Mouse (Mus musculus) kidney, embryonic 14.5 days (tissue): ENCODE measurements around the gene Kcnn4. TPM values are rescaled to one million over a fixed set of nuclear protein-coding genes. Genes with fewer than 3 reads are reported as not detected.

Experiments used
- ATAC-seq: fragments of 200-750 bp; cut with Nextera tagmentation; 2 replicates; pipeline ENCODE4 v1.8.0; 2017; ENCODE audit warnings: moderate number of reproducible peaks, mild to moderate bottlenecking, moderate TSS enrichment, moderate library complexity; ENCODE audit not compliant: low FRiP score, low TSS enrichment
- H3K27ac ChIP-seq: fragments of 300-500 bp; sonication (generic); 2 replicates; pipeline ENCODE4 v1.5.1; 2014; ENCODE audit warnings: low read depth, mild to moderate bottlenecking, low read length, moderate library complexity, mixed read lengths
- H3K27me3 ChIP-seq: fragments of 300-500 bp; sonication (generic); 2 replicates; pipeline ENCODE4 v1.6.1; 2014; ENCODE audit warnings: mild to moderate bottlenecking, low read length; ENCODE audit not compliant: control insufficient read depth, insufficient read depth
- H3K36me3 ChIP-seq: fragments of 300-500 bp; sonication (generic); 2 replicates; pipeline ENCODE4 v1.6.1; 2014; ENCODE audit warnings: low read length, mixed read lengths; ENCODE audit not compliant: control insufficient read depth, insufficient read depth
- H3K4me1 ChIP-seq: fragments of 300-500 bp; sonication (generic); 2 replicates; pipeline ENCODE4 v1.6.1; 2014; ENCODE audit warnings: low read length, mixed read lengths; ENCODE audit not compliant: control insufficient read depth, insufficient read depth
- H3K4me2 ChIP-seq: fragments of 300-500 bp; sonication (generic); replicated peaks from 2 replicates; pipeline ENCODE4 v1.6.1; 2014; ENCODE audit warnings: low read depth, mild to moderate bottlenecking, low read length
- H3K4me3 ChIP-seq: fragments of 300-500 bp; sonication (generic); 2 replicates; pipeline ENCODE4 v1.5.1; 2014; ENCODE audit warnings: mild to moderate bottlenecking, low read length
- H3K9ac ChIP-seq: fragments of 300-500 bp; sonication (generic); 2 replicates; pipeline ENCODE4 v1.6.1; 2014; ENCODE audit warnings: low read depth, mild to moderate bottlenecking, low read length, moderate library complexity
- H3K9me3 ChIP-seq: fragments of 300-500 bp; sonication (generic); 2 replicates; pipeline ENCODE4 v1.6.1; 2016; ENCODE audit warnings: low read length; ENCODE audit not compliant: control insufficient read depth
- WGBS: fragments of 180-500 bp; shearing (Covaris S2); extraction: QIAGEN DNeasy Blood & Tissue Kit; methylation state at CpG from one replicate; pipeline ENCODE4 v1.1.7; 2014; 5-methylcytosine and 5-hydroxymethylcytosine counted together
- polyA plus RNA-seq: library from polyadenylated mRNA; unstranded; fragments of >200 nt; fragmentation: Nextera tagmentation; extraction: Ambion mirVana; gene quantifications from 2 replicates; pipeline ENCODE4 v1.2.1, GENCODE M21; 2014

The Kcnn4 gene
- polyA plus RNA-seq, 1 experiment from 2014 or later: 3.3 TPM

GRCm38 (mm10) chr7:24380370-24380769 is 10.3 kb downstream of the Kcnn4 start:
- 69% methylated on average over 2 of the region's 2 CpGs for WGBS
- H3K9ac ChIP-seq: no peak overlapping the region

GRCm38 (mm10) chr7:24382730-24383372 is 12.8 kb downstream of the Kcnn4 start:
- Histone ChIP-seq H3K9ac (no peak overlapping the region), H3K4me3 (no peak overlapping the region), H3K27me3 (no peaks in the 10 kb centered on the region), H3K9me3 (no peaks in the 10 kb centered on the region), H3K36me3 (no peaks in the 10 kb centered on the region), H3K4me1 (peaks cover 12% of the 10 kb centered on the region), H3K27ac (no peak overlapping the region), H3K4me2 (no peak overlapping the region)
- ATAC-seq: no peak
- 81% methylated on average over 16 of the region's 16 CpGs for WGBS

More at GRCm38 (mm10) chr7:24380370-24380769, 10.3 kb downstream of the Kcnn4 start:
- Histone ChIP-seq H3K27me3 (no peaks in the 10 kb centered on the region), H3K4me3 (no peak overlapping the region), H3K36me3 (no peaks in the 10 kb centered on the region), H3K9me3 (no peaks in the 10 kb centered on the region), H3K4me2 (no peak overlapping the region), H3K4me1 (peaks cover 23% of the 10 kb centered on the region), H3K27ac (peak overlapping the region; percentile 19; the same call in 1 of the 2 replicates)
- 0 out of 2 replicates have a peak, but pooled peaks have one; percentile 10 for ATAC-seq

GRCm38 (mm10) chr7:24384070-24384469 is 14.0 kb downstream of the Kcnn4 start:
- WGBS: 54% methylated on average over 6 of the region's 6 CpGs
- Histone ChIP-seq H3K4me1 (peaks cover 12% of the 10 kb centered on the region), H3K27ac (no peak overlapping the region), H3K4me2 (no peak overlapping the region), H3K36me3 (no peaks in the 10 kb centered on the region), H3K27me3 (no peaks in the 10 kb centered on the region), H3K9ac (no peak overlapping the region), H3K9me3 (no peaks in the 10 kb centered on the region), H3K4me3 (no peak overlapping the region)
- no peak for ATAC-seq

GRCm38 (mm10) chr7:24384827-24385226 is 14.8 kb downstream of the Kcnn4 start:
- Histone ChIP-seq H3K4me1 (peaks cover 14% of the 10 kb centered on the region), H3K27me3 (no peaks in the 10 kb centered on the region), H3K36me3 (no peaks in the 10 kb centered on the region), H3K4me2 (no peak overlapping the region), H3K4me3 (no peak overlapping the region), H3K27ac (no peak overlapping the region), H3K9me3 (no peaks in the 10 kb centered on the region), H3K9ac (no peak overlapping the region)
- 9% methylated on average over 11 of the region's 11 CpGs for WGBS
- ATAC-seq: no peak

GRCm38 (mm10) chr7:24387059-24387556 is 17.0 kb downstream of the Kcnn4 start:
- H3K27me3 ChIP-seq: no peaks in the 10 kb centered on the region
- WGBS: 85% methylated on average over 10 of the region's 10 CpGs
- H3K9me3 ChIP-seq: no peaks in the 10 kb centered on the region
- H3K4me2 ChIP-seq: no peak overlapping the region
- H3K4me1 ChIP-seq: peaks cover 16% of the 10 kb centered on the region
- no peak overlapping the region for H3K4me3 ChIP-seq
- no peaks in the 10 kb centered on the region for H3K36me3 ChIP-seq
- H3K27ac ChIP-seq: no peak overlapping the region
- H3K9ac ChIP-seq: no peak overlapping the region
- no peak for ATAC-seq

- H3K27me3 ChIP-seq: no peaks in the 10 kb centered on the region
- no peak overlapping the region for H3K9ac ChIP-seq
- H3K4me3 ChIP-seq: no peak overlapping the region
- H3K36me3 ChIP-seq: no peaks in the 10 kb centered on the region
- ATAC-seq: peak; percentile 48
- 19% methylated on average over 13 of the region's 13 CpGs for WGBS
- H3K4me1 ChIP-seq: peaks cover 21% of the 10 kb centered on the region
- H3K4me2 ChIP-seq: 0 out of 2 replicates have a peak overlapping the region, but pooled peaks have one; percentile 2
- H3K27ac ChIP-seq: peak overlapping the region; percentile 83; the same call in 1 of the 2 replicates
- H3K9me3 ChIP-seq: no peaks in the 10 kb centered on the region
Observed at GRCm38 (mm10) chr7:24389516-24390187, 19.6 kb downstream of the Kcnn4 start.

- ATAC-seq: no peak
- peak overlapping the region; percentile 83; the same call in 1 of the 2 replicates for H3K27ac ChIP-seq
- WGBS: 41% methylated on average over 7 of the region's 7 CpGs
Observed at GRCm38 (mm10) chr7:24390512-24390911, 20.4 kb downstream of the Kcnn4 start.

GRCm38 (mm10) chr7:24391077-24391476 is 21.0 kb downstream of the Kcnn4 start:
- peak overlapping the region; percentile 37 for H3K4me2 ChIP-seq
- H3K27ac ChIP-seq: peak overlapping the region; percentile 83
- H3K9ac ChIP-seq: no peak overlapping the region
- no peaks in the 10 kb centered on the region for H3K9me3 ChIP-seq
- no peaks in the 10 kb centered on the region for H3K27me3 ChIP-seq
- peak overlapping the region; percentile 12; the same call in 1 of the 2 replicates for H3K4me3 ChIP-seq
- peak; percentile 79 for ATAC-seq
- WGBS: 6% methylated on average over 5 of the region's 5 CpGs
- no peaks in the 10 kb centered on the region for H3K36me3 ChIP-seq
- peaks cover 25% of the 10 kb centered on the region for H3K4me1 ChIP-seq

More at GRCm38 (mm10) chr7:24390512-24390911, 20.4 kb downstream of the Kcnn4 start:
- no peaks in the 10 kb centered on the region for H3K9me3 ChIP-seq
- peaks cover 25% of the 10 kb centered on the region for H3K4me1 ChIP-seq
- no peaks in the 10 kb centered on the region for H3K27me3 ChIP-seq
- H3K36me3 ChIP-seq: no peaks in the 10 kb centered on the region
- H3K9ac ChIP-seq: no peak overlapping the region; the same call in 1 of the 2 replicates
- H3K4me2 ChIP-seq: peak overlapping the region; percentile 37; the same call in 1 of the 2 replicates
- H3K4me3 ChIP-seq: no peak overlapping the region

GRCm38 (mm10) chr7:24391687-24392086 is 21.6 kb downstream of the Kcnn4 start:
- Histone ChIP-seq H3K9me3 (no peaks in the 10 kb centered on the region), H3K4me2 (no peak overlapping the region), H3K27ac (peak overlapping the region; percentile 83), H3K27me3 (no peaks in the 10 kb centered on the region), H3K4me3 (no peak overlapping the region; the same call in 1 of the 2 replicates), H3K4me1 (peaks cover 25% of the 10 kb centered on the region), H3K9ac (no peak overlapping the region), H3K36me3 (no peaks in the 10 kb centered on the region)
- ATAC-seq: no peak
- WGBS: 74% methylated on average over 2 of the region's 2 CpGs
